Mouse (Mus musculus) heart, postnatal 10 days (tissue): ENCODE data around the gene Isoc2a. TPM values are rescaled to one million over a fixed set of nuclear protein-coding genes. Genes with fewer than 3 reads are reported as not detected.

Source experiments
- DNase-seq, 2 experiments: peaks; one replicate each; pipeline ENCODE4 v3.0.0; 2021
- intact Hi-C: fragments of 180-260 bp; cut with DNase I; formaldehyde crosslinking; loops from one replicate; pipeline ENCODE4 v1.15.1; 2025
- total RNA-seq, 2 experiments: library from RNA; stranded (reverse); gene quantifications; 2 replicates each; pipeline ENCODE4 v1.2.3; 2021

Isoc2a gene
- total RNA-seq, 2 experiments from 2014 or later: 15.8 to 16.3 TPM

DNA sequence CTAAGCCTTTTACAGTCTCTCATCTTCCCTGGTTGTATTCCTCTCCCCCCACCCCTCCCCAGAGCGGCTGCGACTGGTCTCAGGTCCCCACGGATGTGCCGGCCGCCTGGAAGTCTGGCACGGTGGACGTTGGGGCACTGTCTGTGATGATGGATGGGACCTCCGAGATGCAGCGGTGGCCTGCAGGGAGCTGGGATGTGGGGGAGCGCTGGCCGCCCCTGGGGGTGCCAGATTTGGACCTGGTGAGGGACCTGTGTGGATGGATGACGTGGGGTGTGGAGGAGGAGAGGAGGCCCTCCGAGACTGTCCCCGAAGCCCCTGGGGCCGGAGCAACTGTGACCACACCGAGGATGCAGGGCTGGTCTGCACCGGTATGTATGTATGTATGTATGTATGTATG, 51.4 kb downstream of the Isoc2a start:
- no peak for DNase-seq
- intact Hi-C loops: no loop called here

GRCm38 (mm10) chr7:4933103-4933502, 56.1 kb downstream of the Isoc2a start:
- intact Hi-C loops: no loop called here
- no peak for DNase-seq

GRCm38 (mm10) chr7:4934160-4934914, 57.4 kb downstream of the Isoc2a start:
- no peak for DNase-seq
- intact Hi-C loops: no loop called here

DNA sequence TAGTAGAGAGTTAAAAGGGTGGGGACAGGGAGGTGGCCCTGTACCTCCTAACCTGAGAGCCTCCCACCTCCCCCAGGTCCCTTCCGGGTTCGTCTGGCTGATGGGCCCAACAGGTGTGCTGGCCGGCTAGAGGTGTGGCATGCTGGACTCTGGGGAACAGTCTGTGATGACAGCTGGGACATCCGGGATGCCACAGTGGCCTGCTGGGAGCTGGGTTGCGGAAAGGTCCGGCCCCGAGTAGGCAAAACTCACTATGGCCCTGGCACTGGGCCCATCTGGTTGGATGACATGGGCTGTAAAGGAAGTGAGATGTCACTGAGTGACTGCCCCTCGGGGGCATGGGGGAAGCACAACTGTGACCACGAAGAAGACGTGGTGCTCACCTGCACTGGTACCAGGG, 59.9 kb downstream of the Isoc2a start:
- intact Hi-C loops: no loop called here

GRCm38 (mm10) chr7:4937392-4937791, 60.4 kb downstream of the Isoc2a start:
- no peak for DNase-seq
- intact Hi-C loops: no loop called here

More for the DNA sequence above, 59.9 kb downstream of the Isoc2a start:
- no peak for DNase-seq

GRCm38 (mm10) chr7:4938456-4938855, 61.5 kb downstream of the Isoc2a start:
- intact Hi-C loops: loop anchor here (2.0 kb wide), 1 partner anchor 72 kb away; no protein-coding TSS in a partner anchor

GRCm38 (mm10) chr7:4940068-4940479, 63.1 kb downstream of the Isoc2a start:
- peak; percentile 83 to 92 for DNase-seq
- intact Hi-C loops: loop anchor here (1.0 to 5.0 kb wide), 5 partner anchors 29 to 383 kb away; partner anchors contain the start of gene Rasl2-9

More at GRCm38 (mm10) chr7:4938456-4938855, 61.5 kb downstream of the Isoc2a start:
- peak; percentile 77 to 84 for DNase-seq

DNA sequence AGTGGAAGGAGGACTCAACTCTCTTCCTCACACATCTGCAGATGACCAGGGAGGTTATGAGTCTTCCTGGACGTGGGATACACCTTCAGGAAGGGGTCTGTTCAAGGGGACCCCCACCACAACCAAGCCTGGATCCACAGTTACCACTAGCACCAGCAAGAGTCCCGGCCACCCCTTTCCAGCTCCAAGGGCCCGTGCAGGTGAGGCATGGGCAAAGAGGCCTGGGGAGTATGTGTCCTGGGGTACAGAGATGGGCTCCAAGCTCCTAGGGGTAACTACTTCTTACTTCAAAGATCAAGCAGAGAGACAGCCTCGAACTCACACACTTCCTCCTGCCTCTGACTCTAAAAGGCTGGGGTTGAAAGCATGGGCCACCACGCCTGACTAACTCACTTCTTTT, 65.7 kb downstream of the Isoc2a start:
- intact Hi-C loops: loop anchor here (1.0 to 5.0 kb wide), 4 partner anchors 21 to 185 kb away; partner anchors contain the start of gene Rasl2-9
- no peak for DNase-seq

DNA sequence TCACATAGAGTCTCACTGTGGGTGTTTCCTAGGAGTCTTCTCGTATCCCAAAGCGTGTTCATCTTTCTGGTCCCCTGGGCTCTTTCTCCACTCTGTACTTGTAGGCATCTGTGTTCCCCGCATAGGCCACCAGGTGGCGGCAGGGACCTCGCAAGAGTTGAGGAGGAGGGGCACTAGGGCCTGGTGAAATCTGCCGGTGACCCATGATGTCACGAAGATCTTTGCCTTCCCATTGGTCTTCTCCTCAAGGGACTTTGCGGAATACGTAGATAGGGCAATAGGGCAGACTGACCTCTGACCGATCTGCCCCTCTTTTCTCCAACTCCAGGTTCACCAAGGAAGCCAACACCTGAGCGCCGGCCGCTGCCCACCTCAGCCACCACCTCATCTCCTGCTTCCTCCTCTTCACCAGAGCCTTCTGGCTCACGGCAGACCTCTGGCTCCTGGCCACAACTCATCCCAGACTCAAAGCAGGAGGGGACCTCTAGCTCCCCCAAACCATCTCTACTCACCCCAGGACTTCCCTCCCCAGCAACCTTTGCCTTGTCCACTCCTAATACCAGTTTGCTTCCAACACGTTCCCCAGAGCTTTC, 66.4 kb downstream of the Isoc2a start:
- intact Hi-C loops: loop anchor here (1.0 to 5.0 kb wide), 4 partner anchors 20 to 184 kb away; partner anchors contain the start of gene Rasl2-9

More for the DNA sequence above, 66.4 kb downstream of the Isoc2a start:
- peak; percentile 94 to 97 for DNase-seq

Other genes with a start within 250 kb of the Isoc2a start
- gene Tmem86b, start 245.7 kb upstream of the Isoc2a start, total RNA-seq: 1 to 10 TPM; 6.2 to 6.6 TPM
- gene Ppp6r1, start 218.1 kb upstream of the Isoc2a start, total RNA-seq: 10 to 100 TPM; 77.3 to 80.7 TPM
- 10 to 100 TPM; 45.0 to 46.7 TPM for gene Hspbp1, start 192.1 kb upstream of the Isoc2a start, total RNA-seq
- 1 to 10 TPM; 2.5 to 3.8 TPM for gene Brsk1, start 186.5 kb upstream of the Isoc2a start, total RNA-seq
- gene Tmem150b, start 151.9 kb upstream of the Isoc2a start, total RNA-seq: under 1 TPM in 1 of 2 experiments, not detected in 1; 0.20 TPM
- gene Kmt5c, start 137.0 kb upstream of the Isoc2a start, total RNA-seq: 10 to 100 TPM; 32.1 to 37.1 TPM
- gene Cox6b2, start 124.1 kb upstream of the Isoc2a start, total RNA-seq: 10 to 100 TPM in 1 of 2 experiments, 1 to 10 TPM in 1; 7.4 to 10.9 TPM
- not detected for gene Fam71e2, start 105.9 kb upstream of the Isoc2a start, total RNA-seq
- not detected for gene Il11, start 94.3 kb upstream of the Isoc2a start, total RNA-seq
- gene Tmem190, start 94.2 kb upstream of the Isoc2a start, total RNA-seq: not detected
- gene Tmem238, start 87.5 kb upstream of the Isoc2a start, total RNA-seq: 1 to 10 TPM; 3.7 to 4.2 TPM
- 100 to 1,000 TPM; 630 to 679 TPM for gene Rpl28, start 84.3 kb upstream of the Isoc2a start, total RNA-seq
- gene Ube2s, start 64.6 kb upstream of the Isoc2a start, total RNA-seq: 100 to 1,000 TPM; 149 to 152 TPM
- under 1 TPM in 1 of 2 experiments, not detected in 1; 0.15 TPM for gene Shisa7, start 32.5 kb upstream of the Isoc2a start, total RNA-seq
- gene Isoc2b, start 6.9 kb upstream of the Isoc2a start, total RNA-seq: 1 to 10 TPM; 3.6 to 4.7 TPM
- not detected for gene Gm36210, start 29.4 kb downstream of the Isoc2a start, total RNA-seq
- gene Zfp628, start 38.1 kb downstream of the Isoc2a start, total RNA-seq: 10 to 100 TPM; 11.8 to 13.8 TPM
- 1 to 10 TPM; 4.9 to 5.2 TPM for gene Nat14, start 44.9 kb downstream of the Isoc2a start, total RNA-seq
- 10 to 100 TPM; 12.5 TPM for gene Ssc5d, start 48.6 kb downstream of the Isoc2a start, total RNA-seq
- 1 to 10 TPM; 7.2 to 9.0 TPM for gene Sbk2, start 87.3 kb downstream of the Isoc2a start, total RNA-seq
- gene Sbk3, start 94.0 kb downstream of the Isoc2a start, total RNA-seq: 10 to 100 TPM; 11.9 to 22.0 TPM
- 10 to 100 TPM; 18.4 to 19.1 TPM for gene Zfp579, start 119.0 kb downstream of the Isoc2a start, total RNA-seq
- 1 to 10 TPM; 7.8 to 9.4 TPM for gene Zfp524, start 137.3 kb downstream of the Isoc2a start, total RNA-seq
- 10 to 100 TPM; 21.6 to 25.6 TPM for gene Fiz1, start 137.5 kb downstream of the Isoc2a start, total RNA-seq
- gene Gm44973, start 138.3 kb downstream of the Isoc2a start, total RNA-seq: not detected
- gene Zfp865, start 143.2 kb downstream of the Isoc2a start, total RNA-seq: 10 to 100 TPM; 22.4 to 23.2 TPM
- gene Ccdc106, start 143.4 kb downstream of the Isoc2a start, total RNA-seq: under 1 TPM; 0.26 to 0.32 TPM
- not detected for gene 4632433K11Rik, start 157.0 kb downstream of the Isoc2a start, total RNA-seq
- 1 to 10 TPM; 5.9 to 7.3 TPM for gene Zfp784, start 161.3 kb downstream of the Isoc2a start, total RNA-seq
- 10 to 100 TPM; 10.6 to 12.6 TPM for gene Zfp580, start 174.4 kb downstream of the Isoc2a start, total RNA-seq
- 100 to 1,000 TPM; 102 to 109 TPM for gene U2af2, start 185.0 kb downstream of the Isoc2a start, total RNA-seq
- 100 to 1,000 TPM; 194 to 209 TPM for gene Epn1, start 203.1 kb downstream of the Isoc2a start, total RNA-seq
- not detected for gene Rfpl4, start 239.8 kb downstream of the Isoc2a start, total RNA-seq
- 1 to 10 TPM; 4.1 to 4.9 TPM for gene Rasl2-9, start 248.8 kb downstream of the Isoc2a start, total RNA-seq